Mouse (Mus musculus): Measurements from ENCODE around the gene Wfdc8. TPM values are rescaled to one million over a fixed set of nuclear protein-coding genes. Genes with fewer than 3 reads are reported as not detected.
A peak's percentile ranks its signal among the peaks of the same experiment; 100 is the strongest.
"Not testable (repeated sequence)": the region's sequence is repeated elsewhere in the genome, so short reads cannot be mapped to it uniquely, and the experiment has no call there.

The Wfdc8 gene
- not detected for total RNA-seq (2021)
- long read RNA-seq, experiment 1 = 0 reads
- long read RNA-seq, experiment 2 = 0 reads

DNA sequence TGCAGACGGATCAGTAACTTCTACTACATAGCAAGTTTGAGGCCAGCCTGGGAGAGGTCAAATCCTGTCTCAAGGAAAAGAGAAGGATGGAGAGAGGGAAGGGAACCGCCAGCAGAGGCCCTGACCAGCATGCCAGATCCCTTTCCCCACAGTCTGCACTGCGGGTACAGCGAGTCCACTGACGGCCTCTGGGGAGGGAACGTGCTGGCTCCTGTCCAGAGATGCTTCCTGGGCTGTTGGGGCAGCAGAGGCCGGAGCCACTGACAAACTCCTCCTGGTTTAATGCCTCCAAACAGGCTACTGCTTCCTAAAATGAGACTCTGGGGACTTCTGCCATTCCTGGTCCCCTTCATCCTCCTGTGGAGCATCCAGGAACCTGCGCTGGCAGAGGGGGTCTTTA, at the start of gene Wfdc8, which contains the start of gene Wfdc6b:
Gene Wfdc8 (minus strand): TSS at position 156 of the 400 bp plus-strand sequence.
Gene Wfdc6b (plus strand): TSS at position 52 of the 400 bp plus-strand sequence.
- H3K4me3 ChIP-seq; H3K27ac ChIP-seq; intact Hi-C loops (cut with DNase I): not testable (repeated sequence)
- peak; percentile 59 for DNase-seq

DNA sequence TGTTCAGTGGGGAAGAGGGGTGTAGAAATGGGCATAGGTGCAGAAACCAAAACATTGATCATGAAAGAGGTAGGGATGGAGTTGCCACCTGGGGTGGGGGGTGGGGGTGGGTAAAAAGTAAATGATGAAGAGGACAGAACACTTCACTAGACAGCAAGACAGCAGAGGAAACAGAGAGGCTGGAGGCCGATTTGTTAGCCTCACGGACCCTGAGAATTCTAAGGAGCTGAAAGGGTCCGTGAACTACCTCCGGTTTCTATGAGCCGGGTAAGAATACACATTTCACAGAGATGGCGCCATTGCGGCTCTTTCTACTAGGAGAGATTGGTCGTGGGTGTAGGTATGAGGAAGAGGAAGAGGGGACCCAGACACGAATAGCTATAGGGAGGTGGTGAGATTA, 43.1 kb upstream of the Wfdc8 start, which contains the start of gene Wfdc9:
Gene Wfdc9 (minus strand): TSS at position 101 of the 400 bp plus-strand sequence.
- no peak for TF ChIP-seq CTCF (IDR thresholded peaks at IDR 0.05)
- intact Hi-C loops (cut with DNase I) = no loop called here
- H3K4me3 ChIP-seq = no peak within 1 kb of the TSS
- no peak within 1 kb of the TSS for H3K27ac ChIP-seq
- DNase-seq = no peak

DNA sequence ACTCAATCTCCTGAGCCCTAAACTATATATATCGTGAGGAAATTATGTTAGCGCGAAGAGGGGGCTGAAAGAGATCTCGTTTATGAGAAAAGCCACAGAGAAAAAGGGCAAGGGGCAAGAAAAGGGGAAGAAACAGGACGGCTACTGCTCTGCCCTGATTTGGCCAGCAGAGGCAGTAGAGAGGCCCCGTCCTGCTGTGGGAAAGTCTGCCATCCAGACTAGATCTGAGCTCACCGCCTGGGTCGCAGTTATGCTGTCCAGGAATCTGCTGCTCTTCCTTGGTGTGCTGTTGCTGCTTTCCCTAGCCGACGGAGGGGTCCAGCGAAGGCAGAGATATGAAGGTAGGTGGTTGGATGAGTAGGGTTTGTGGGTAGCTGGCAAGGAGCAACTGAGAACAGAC, 42.4 kb upstream of the Wfdc8 start, which contains the start of gene Wfdc10:
Gene Wfdc10 (plus strand): TSS at position 189 of the 400 bp plus-strand sequence.
- intact Hi-C loops (cut with DNase I) = no loop called here
- Histone ChIP-seq H3K4me3 (no peak within 1 kb of the TSS), H3K27ac (no peak within 1 kb of the TSS)
- peak; percentile 75 for TF ChIP-seq CTCF (IDR thresholded peaks at IDR 0.05)
- DNase-seq = peak; percentile 28

DNA sequence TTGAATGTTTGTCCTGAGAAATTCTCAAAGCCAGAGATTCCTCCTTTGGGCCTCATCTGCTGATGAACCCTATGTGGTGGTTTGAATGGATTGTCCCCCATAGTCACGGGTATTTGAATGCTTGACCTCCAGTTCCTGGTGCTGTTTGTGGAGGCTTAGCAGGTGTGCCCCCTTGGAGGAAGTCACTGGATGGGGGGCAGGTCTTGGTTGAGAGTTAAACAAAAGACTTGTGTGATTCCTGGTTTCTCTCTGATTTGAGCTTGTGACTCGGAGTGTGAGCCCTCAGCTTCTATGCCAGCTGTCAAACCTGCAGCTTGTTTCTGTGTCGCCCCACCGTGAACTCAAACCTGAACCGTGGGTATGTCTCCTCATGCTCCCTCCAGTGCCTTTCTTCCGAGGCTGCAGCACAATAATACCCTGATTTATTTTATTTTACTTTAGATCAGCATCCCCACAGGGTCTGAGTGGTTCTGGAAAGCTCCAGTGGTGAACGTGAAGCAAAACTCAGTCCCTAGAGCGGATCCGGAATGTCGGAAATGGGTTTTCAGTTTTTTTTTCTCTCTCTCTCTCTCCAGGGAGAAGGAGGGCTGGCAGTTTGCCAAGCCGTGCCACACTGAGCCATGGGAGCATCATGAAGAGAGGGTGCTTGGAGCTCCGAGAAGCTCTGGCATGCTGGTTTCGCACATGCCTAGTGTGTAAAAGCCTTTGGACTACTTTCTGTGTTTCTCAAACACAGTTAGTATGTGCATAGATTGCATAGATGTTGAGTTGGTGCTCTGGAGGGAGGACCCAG, 28.7 kb upstream of the Wfdc8 start:
- intact Hi-C loops (cut with DNase I) = no loop called here
- Histone ChIP-seq H3K27ac (no peak overlapping the region), H3K4me3 (no peak overlapping the region)
- TF ChIP-seq CTCF (IDR thresholded peaks at IDR 0.05) = no peak
- DNase-seq = no peak

DNA sequence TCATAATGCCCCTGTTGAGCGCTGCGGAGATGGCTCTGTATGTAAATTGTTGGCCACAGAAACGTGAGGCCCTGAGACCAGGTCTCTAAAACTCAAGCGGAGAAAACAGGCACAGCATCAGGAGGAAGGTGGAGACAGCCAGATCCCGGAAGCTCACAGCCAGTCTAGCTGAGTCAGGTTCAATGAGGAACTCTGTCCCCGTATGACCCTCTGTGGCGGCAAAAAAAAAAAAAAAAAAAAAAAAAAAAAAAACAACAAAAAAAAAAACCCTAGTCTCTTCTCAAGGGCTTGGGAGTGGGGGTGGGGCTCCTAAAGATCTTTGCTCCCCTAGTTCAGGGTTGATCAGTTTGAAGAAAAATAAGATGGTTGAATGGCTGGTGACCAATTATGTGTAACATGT, 27.7 kb upstream of the Wfdc8 start:
- no peak overlapping the region for H3K27ac ChIP-seq
- no peak for TF ChIP-seq CTCF (IDR thresholded peaks at IDR 0.05)
- intact Hi-C loops (cut with DNase I) = no loop called here
- no peak overlapping the region for H3K4me3 ChIP-seq
- no peak for DNase-seq

DNA sequence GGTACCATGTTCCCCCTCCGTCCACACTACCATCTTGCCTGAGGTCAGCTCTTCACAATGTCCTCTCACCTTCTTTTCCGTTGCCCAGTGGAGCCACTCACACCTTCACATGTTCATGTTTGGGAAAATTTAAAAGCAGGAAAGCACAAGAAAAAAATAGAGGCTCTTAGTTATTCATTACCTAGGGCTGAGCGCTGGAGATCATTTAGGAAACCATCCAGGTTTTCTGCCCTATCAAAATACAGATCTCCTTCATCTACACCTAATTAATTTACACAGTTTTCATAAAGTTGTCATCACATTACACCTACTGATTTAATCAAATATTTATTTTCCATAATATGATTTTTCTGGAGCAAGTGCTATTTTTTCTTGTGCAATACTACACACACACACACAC, 25.3 kb upstream of the Wfdc8 start, which contains the start of gene Wfdc16:
Gene Wfdc16 (minus strand): TSS at position 101 of the 400 bp plus-strand sequence.
- Histone ChIP-seq H3K27ac (no peak within 1 kb of the TSS), H3K4me3 (no peak within 1 kb of the TSS)
- DNase-seq = no peak
- no peak for TF ChIP-seq CTCF (IDR thresholded peaks at IDR 0.05)
- intact Hi-C loops (cut with DNase I) = no loop called here

DNA sequence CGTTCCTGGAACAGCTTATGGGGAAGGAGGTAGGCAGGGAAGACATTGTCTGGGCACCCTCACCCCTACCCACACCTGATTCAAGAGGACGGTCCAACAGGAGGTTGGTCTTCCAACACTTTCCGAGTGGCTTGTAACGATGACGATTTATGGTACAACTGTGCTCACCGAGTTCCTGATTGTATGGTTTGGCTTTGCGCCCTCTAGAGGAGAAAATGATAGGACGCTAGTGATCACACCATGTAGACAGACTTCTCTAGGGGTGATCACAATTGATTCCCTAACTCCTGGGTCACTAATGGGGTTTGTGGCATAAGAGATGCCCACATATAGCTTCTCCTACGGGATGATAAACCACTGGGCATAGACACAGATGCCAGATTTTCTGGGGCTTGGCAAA, 21.8 kb upstream of the Wfdc8 start:
- H3K27ac ChIP-seq = no peak overlapping the region
- no peak for DNase-seq
- intact Hi-C loops (cut with DNase I) = no loop called here
- no peak overlapping the region for H3K4me3 ChIP-seq
- TF ChIP-seq CTCF (IDR thresholded peaks at IDR 0.05) = no peak

DNA sequence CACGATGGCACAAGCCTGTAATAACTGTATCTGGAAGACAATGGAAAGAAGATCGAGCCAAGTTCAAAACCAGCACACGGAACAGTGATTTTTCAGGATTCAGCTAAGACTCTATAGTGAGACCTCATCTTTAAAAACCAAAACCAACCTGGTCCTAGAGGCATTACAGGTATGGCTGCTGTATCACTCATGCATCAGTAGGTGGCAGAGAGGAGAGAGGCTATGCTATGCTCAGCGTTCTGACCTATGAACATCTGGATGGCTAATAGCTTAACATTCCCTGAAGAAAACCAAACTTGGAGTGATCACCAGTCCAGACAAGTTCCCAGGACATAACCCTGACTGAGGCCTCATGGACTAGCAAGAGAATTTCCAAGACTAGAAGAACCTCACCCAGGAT, 8.3 kb upstream of the Wfdc8 start:
- TF ChIP-seq CTCF (IDR thresholded peaks at IDR 0.05) = no peak
- no peak for DNase-seq
- no peak overlapping the region for H3K27ac ChIP-seq
- intact Hi-C loops (cut with DNase I) = no loop called here
- no peak overlapping the region for H3K4me3 ChIP-seq

DNA sequence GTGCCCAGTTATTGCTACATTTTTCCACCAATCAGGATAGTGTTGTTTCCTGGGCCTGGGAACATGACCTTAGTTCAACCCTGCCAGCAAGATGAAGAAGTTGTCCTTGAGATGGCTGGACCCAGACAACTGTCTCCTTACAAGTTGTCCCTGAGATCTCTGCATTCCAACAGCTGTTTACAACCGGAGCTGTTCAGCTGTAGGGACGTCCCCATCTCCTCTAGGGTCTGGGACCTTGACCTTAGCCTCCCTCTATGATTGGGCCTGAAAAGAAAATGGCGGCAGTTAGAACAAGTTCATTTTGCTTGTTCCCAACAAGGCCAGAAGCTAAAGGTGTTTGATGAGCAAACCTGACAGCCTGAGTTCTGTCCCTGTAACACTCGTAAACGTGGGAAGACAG, 5.6 kb upstream of the Wfdc8 start:
- Histone ChIP-seq H3K27ac (no peak overlapping the region), H3K4me3 (no peak overlapping the region)
- intact Hi-C loops (cut with DNase I) = no loop called here
- no peak for TF ChIP-seq CTCF (IDR thresholded peaks at IDR 0.05)
- DNase-seq = no peak

DNA sequence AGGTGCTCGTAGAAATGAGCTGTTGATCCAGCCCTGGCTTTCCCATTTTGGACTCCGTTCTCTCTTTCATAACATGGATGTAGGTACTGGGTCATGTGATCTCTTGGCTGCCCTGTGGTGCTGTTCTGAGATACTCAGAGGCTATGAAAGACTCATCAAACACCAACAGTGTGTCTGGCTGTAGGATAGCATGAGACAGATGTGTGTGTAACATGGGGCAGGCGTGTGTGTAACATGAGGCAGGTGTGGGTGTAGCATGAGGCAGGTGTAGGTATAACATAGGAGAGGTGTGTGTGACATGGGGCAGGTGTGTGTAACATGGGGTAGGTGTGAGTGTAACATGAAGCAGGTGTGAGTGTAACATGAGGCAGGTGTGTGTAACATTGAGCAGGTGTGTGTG, 2.0 kb upstream of the Wfdc8 start:
- no peak for TF ChIP-seq CTCF (IDR thresholded peaks at IDR 0.05)
- no peak overlapping the region for H3K27ac ChIP-seq
- H3K4me3 ChIP-seq = no peak overlapping the region
- DNase-seq = no peak
- intact Hi-C loops (cut with DNase I) = no loop called here

DNA sequence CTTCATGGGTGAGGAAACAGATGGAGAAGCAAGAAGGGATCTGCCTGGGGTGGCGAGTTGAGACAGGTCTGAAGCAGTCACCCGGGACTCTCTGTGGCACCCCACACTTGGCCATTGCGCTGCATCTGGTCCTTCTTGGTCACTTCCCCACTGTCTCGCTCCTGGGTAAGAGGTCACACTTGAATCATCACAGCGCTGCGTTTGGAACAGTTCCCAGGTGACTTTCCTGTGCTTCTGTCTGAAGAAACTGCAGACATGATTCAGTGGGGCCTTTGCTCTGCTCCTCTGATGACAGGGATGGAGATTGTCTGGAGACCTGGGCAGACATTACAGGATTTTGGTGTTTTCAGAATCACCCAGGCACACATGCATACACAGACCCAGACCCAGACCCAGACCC, 4.6 kb downstream of the Wfdc8 start:
- no peak for TF ChIP-seq CTCF (IDR thresholded peaks at IDR 0.05)
- DNase-seq = no peak
- H3K4me3 ChIP-seq = no peak overlapping the region
- intact Hi-C loops (cut with DNase I) = no loop called here
- H3K27ac ChIP-seq = no peak overlapping the region

DNA sequence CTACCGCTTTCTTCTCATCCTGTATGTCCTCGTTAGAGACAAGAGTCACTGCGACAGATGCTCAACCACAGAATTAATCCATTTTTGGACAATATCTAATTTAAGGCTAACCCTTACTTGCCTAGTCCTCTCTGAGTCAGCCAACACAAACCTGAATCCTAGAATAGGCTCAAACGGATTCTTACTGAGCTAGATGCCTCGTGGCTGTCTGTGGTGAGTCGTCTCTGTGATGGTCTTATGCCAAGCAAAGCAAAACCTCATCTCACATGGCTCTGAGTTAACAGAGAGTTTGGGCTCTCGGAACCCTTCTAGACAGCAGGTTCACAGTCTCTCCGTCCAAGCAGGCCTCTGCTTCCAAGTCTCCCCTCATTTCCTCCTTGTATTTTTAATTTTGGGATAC, 9.0 kb downstream of the Wfdc8 start:
- no peak for TF ChIP-seq CTCF (IDR thresholded peaks at IDR 0.05)
- Histone ChIP-seq H3K4me3 (no peak overlapping the region), H3K27ac (no peak overlapping the region)
- no peak for DNase-seq
- intact Hi-C loops (cut with DNase I) = no loop called here

DNA sequence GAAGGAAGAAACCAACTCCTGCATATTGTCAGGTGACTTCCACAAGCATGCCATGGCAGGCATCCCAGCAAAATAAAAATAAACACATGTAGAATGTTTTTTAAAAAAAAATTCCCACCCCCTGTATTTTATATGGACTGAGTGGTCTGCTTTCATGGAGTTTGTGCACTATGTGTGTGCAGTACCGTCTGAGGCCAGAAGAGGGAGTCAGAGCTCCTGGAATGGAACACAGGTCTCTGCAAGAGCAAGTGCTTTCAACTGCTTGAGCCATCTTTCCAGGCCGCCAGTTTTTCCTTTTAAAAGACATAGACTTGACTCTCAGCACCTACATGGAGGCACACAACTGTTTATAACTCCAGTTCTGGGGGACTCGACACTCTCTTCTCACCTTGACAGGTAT, 9.9 kb downstream of the Wfdc8 start:
- TF ChIP-seq CTCF (IDR thresholded peaks at IDR 0.05) = no peak

DNA sequence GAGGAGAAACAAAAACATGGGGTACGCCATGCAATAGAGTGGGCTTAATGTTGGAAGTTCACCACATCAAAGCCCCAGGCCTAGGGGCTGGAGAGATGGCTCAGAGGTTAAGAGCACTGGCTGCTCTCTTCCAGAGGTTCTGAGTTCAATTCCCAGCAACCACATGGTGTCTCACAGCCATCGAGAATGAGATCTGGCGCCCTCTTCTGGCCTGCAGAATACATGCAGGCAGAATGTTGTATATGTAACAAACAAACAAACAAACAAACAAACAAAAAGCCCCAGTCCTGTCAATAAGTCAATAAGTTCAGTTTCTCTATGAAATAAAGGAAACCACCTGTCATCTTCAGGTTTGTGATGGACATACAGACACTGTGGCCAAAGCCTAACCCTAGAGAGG, 13.2 kb downstream of the Wfdc8 start:
- Histone ChIP-seq H3K4me3 (no peak overlapping the region), H3K27ac (no peak overlapping the region)
- TF ChIP-seq CTCF (IDR thresholded peaks at IDR 0.05) = peak; percentile 29; the same call in 1 of the 2 replicates
- no peak for DNase-seq
- intact Hi-C loops (cut with DNase I) = no loop called here

More for the DNA sequence above, 9.9 kb downstream of the Wfdc8 start:
- intact Hi-C loops (cut with DNase I) = no loop called here
- H3K4me3 ChIP-seq = no peak overlapping the region
- DNase-seq = no peak
- H3K27ac ChIP-seq = no peak overlapping the region
